Mouse (Mus musculus): Measurements from ENCODE around the gene Negr1. TPM values are rescaled to one million over a fixed set of nuclear protein-coding genes. Genes with fewer than 3 reads are reported as not detected.
A peak's percentile ranks its signal among the peaks of the same experiment; 100 is the strongest.

The Negr1 gene
- polyA plus RNA-seq, 1 experiment from 2014 or later = 5.9 TPM

- Histone ChIP-seq H3K4me3 (no peak overlapping the region), H3K36me3 (no peaks in the 10 kb centered on the region), H3K9ac (no peak overlapping the region), H3K9me3 (no peaks in the 10 kb centered on the region), H3K4me1 (no peaks in the 10 kb centered on the region), H3K4me2 (replicated peaks) (no peak overlapping the region), H3K27me3 (no peaks in the 10 kb centered on the region), H3K27ac (no peak overlapping the region)
- 42% methylated on average over 1 of the region's 1 CpGs for WGBS
- ATAC-seq (ENCODE audit: low FRiP score, low read depth) = no peak
Observed at GRCm38 (mm10) chr3:156772057-156772456, 210.5 kb downstream of the Negr1 start.

- H3K27me3 ChIP-seq = no peaks in the 10 kb centered on the region
- no peaks in the 10 kb centered on the region for H3K36me3 ChIP-seq
- 25% methylated on average over 1 of the region's 1 CpGs for WGBS
- H3K9ac ChIP-seq = no peak overlapping the region
- no peak overlapping the region for H3K4me2 ChIP-seq (replicated peaks)
- no peak overlapping the region for H3K27ac ChIP-seq
- H3K4me1 ChIP-seq = 0 out of 2 replicates have a peak, but pooled peaks cover 4% of the 10 kb centered on the region
- no peaks in the 10 kb centered on the region for H3K9me3 ChIP-seq
- no peak; the same call in 1 of the 2 replicates for ATAC-seq (ENCODE audit: low FRiP score, low read depth)
- no peak overlapping the region for H3K4me3 ChIP-seq
Observed at GRCm38 (mm10) chr3:156784309-156784852, 222.8 kb downstream of the Negr1 start.

GRCm38 (mm10) chr3:156786355-156786754 lies 224.8 kb downstream of the Negr1 start:
- no peak for ATAC-seq (ENCODE audit: low FRiP score, low read depth)
- no peaks in the 10 kb centered on the region for H3K27me3 ChIP-seq
- H3K9ac ChIP-seq = no peak overlapping the region
- H3K36me3 ChIP-seq = no peaks in the 10 kb centered on the region
- H3K4me2 ChIP-seq (replicated peaks) = no peak overlapping the region
- H3K4me3 ChIP-seq = no peak overlapping the region
- H3K4me1 ChIP-seq = 0 out of 2 replicates have a peak, but pooled peaks cover 4% of the 10 kb centered on the region
- no peaks in the 10 kb centered on the region for H3K9me3 ChIP-seq
- 43% methylated on average over 1 of the region's 1 CpGs for WGBS
- H3K27ac ChIP-seq = no peak overlapping the region

- H3K27me3 ChIP-seq = no peaks in the 10 kb centered on the region
- H3K36me3 ChIP-seq = no peaks in the 10 kb centered on the region
- no peak overlapping the region for H3K9ac ChIP-seq
- no peak for ATAC-seq (ENCODE audit: low FRiP score, low read depth)
- H3K4me3 ChIP-seq = no peak overlapping the region
- H3K4me1 ChIP-seq = no peaks in the 10 kb centered on the region
- H3K27ac ChIP-seq = no peak overlapping the region
- H3K4me2 ChIP-seq (replicated peaks) = no peak overlapping the region
- H3K9me3 ChIP-seq = no peaks in the 10 kb centered on the region
Observed at GRCm38 (mm10) chr3:156791234-156791633, 229.6 kb downstream of the Negr1 start.

- no peaks in the 10 kb centered on the region for H3K4me1 ChIP-seq
- no peaks in the 10 kb centered on the region for H3K9me3 ChIP-seq
- H3K4me3 ChIP-seq = no peak overlapping the region
- H3K4me2 ChIP-seq (replicated peaks) = no peak overlapping the region
- 83% methylated on average over 7 of the region's 7 CpGs for WGBS
- H3K36me3 ChIP-seq = no peaks in the 10 kb centered on the region
- no peaks in the 10 kb centered on the region for H3K27me3 ChIP-seq
- no peak overlapping the region for H3K9ac ChIP-seq
- ATAC-seq (ENCODE audit: low FRiP score, low read depth) = no peak
- H3K27ac ChIP-seq = no peak overlapping the region
Observed at GRCm38 (mm10) chr3:156792743-156793142, 231.1 kb downstream of the Negr1 start.

- Histone ChIP-seq H3K27me3 (no peaks in the 10 kb centered on the region), H3K4me3 (no peak overlapping the region), H3K36me3 (no peaks in the 10 kb centered on the region), H3K9ac (no peak overlapping the region), H3K4me2 (replicated peaks) (no peak overlapping the region), H3K4me1 (no peaks in the 10 kb centered on the region), H3K9me3 (no peaks in the 10 kb centered on the region), H3K27ac (no peak overlapping the region)
- no peak for ATAC-seq (ENCODE audit: low FRiP score, low read depth)
- 92% methylated on average over 4 of the region's 4 CpGs for WGBS
Observed at GRCm38 (mm10) chr3:156794091-156794490, 232.5 kb downstream of the Negr1 start.

GRCm38 (mm10) chr3:156794610-156795009 lies 233.0 kb downstream of the Negr1 start:
- Histone ChIP-seq H3K36me3 (no peaks in the 10 kb centered on the region), H3K4me3 (no peak overlapping the region), H3K27me3 (no peaks in the 10 kb centered on the region), H3K9ac (no peak overlapping the region), H3K27ac (no peak overlapping the region), H3K4me2 (replicated peaks) (no peak overlapping the region), H3K4me1 (no peaks in the 10 kb centered on the region), H3K9me3 (no peaks in the 10 kb centered on the region)
- 52% methylated on average over 2 of the region's 2 CpGs for WGBS
- no peak for ATAC-seq (ENCODE audit: low FRiP score, low read depth)

- no peak for ATAC-seq (ENCODE audit: low FRiP score, low read depth)
- 71% methylated on average over 6 of the region's 6 CpGs for WGBS
- H3K4me2 ChIP-seq (replicated peaks) = no peak overlapping the region
Observed at GRCm38 (mm10) chr3:156796061-156796691, 234.6 kb downstream of the Negr1 start.

GRCm38 (mm10) chr3:156799228-156799627 lies 237.6 kb downstream of the Negr1 start:
- Histone ChIP-seq H3K36me3 (no peaks in the 10 kb centered on the region), H3K4me2 (replicated peaks) (no peak overlapping the region), H3K9me3 (no peaks in the 10 kb centered on the region), H3K4me1 (no peaks in the 10 kb centered on the region), H3K27me3 (no peaks in the 10 kb centered on the region), H3K4me3 (no peak overlapping the region), H3K9ac (no peak overlapping the region), H3K27ac (no peak overlapping the region)
- 93% methylated on average over 7 of the region's 7 CpGs for WGBS
- ATAC-seq (ENCODE audit: low FRiP score, low read depth) = no peak

More at GRCm38 (mm10) chr3:156796061-156796691, 234.6 kb downstream of the Negr1 start:
- H3K4me1 ChIP-seq = no peaks in the 10 kb centered on the region
- no peak overlapping the region for H3K4me3 ChIP-seq
- no peaks in the 10 kb centered on the region for H3K36me3 ChIP-seq
- no peak overlapping the region for H3K27ac ChIP-seq
- no peaks in the 10 kb centered on the region for H3K27me3 ChIP-seq
- H3K9me3 ChIP-seq = no peaks in the 10 kb centered on the region
- no peak overlapping the region for H3K9ac ChIP-seq

- H3K36me3 ChIP-seq = no peaks in the 10 kb centered on the region
- WGBS = 82% methylated on average over 3 of the region's 3 CpGs
- ATAC-seq (ENCODE audit: low FRiP score, low read depth) = no peak
- no peak overlapping the region for H3K9ac ChIP-seq
- H3K27ac ChIP-seq = no peak overlapping the region
- H3K4me1 ChIP-seq = no peaks in the 10 kb centered on the region
- no peak overlapping the region for H3K4me3 ChIP-seq
- no peaks in the 10 kb centered on the region for H3K27me3 ChIP-seq
- H3K9me3 ChIP-seq = no peaks in the 10 kb centered on the region
- no peak overlapping the region for H3K4me2 ChIP-seq (replicated peaks)
Observed at GRCm38 (mm10) chr3:156809836-156810235, 248.2 kb downstream of the Negr1 start.

GRCm38 (mm10) chr3:156816938-156817337 lies 255.3 kb downstream of the Negr1 start:
- Histone ChIP-seq H3K36me3 (no peaks in the 10 kb centered on the region), H3K27ac (no peak overlapping the region), H3K4me1 (peaks cover 12% of the 10 kb centered on the region), H3K9ac (no peak overlapping the region), H3K4me3 (no peak overlapping the region), H3K27me3 (no peaks in the 10 kb centered on the region), H3K4me2 (replicated peaks) (no peak overlapping the region), H3K9me3 (no peaks in the 10 kb centered on the region)
- no peak for ATAC-seq (ENCODE audit: low FRiP score, low read depth)

- 0 out of 2 replicates have a peak, but pooled peaks have one; percentile 48 for ATAC-seq (ENCODE audit: low FRiP score, low read depth)
- peaks cover 12% of the 10 kb centered on the region for H3K4me1 ChIP-seq
- no peaks in the 10 kb centered on the region for H3K36me3 ChIP-seq
- H3K27me3 ChIP-seq = no peaks in the 10 kb centered on the region
- 0 out of 2 replicates have a peak overlapping the region, but pooled peaks have one; percentile 11 for H3K4me2 ChIP-seq (replicated peaks)
- no peaks in the 10 kb centered on the region for H3K9me3 ChIP-seq
- H3K4me3 ChIP-seq = no peak overlapping the region
- WGBS = 17% methylated on average over 6 of the region's 6 CpGs
- H3K9ac ChIP-seq = no peak overlapping the region
- H3K27ac ChIP-seq = no peak overlapping the region
Observed at GRCm38 (mm10) chr3:156817452-156817851, 255.9 kb downstream of the Negr1 start.

GRCm38 (mm10) chr3:156823039-156823438 lies 261.4 kb downstream of the Negr1 start:
- H3K27ac ChIP-seq = no peak overlapping the region
- H3K4me3 ChIP-seq = no peak overlapping the region
- no peak overlapping the region for H3K4me2 ChIP-seq (replicated peaks)
- 74% methylated on average over 3 of the region's 3 CpGs for WGBS
- ATAC-seq (ENCODE audit: low FRiP score, low read depth) = no peak
- no peaks in the 10 kb centered on the region for H3K36me3 ChIP-seq
- no peak overlapping the region for H3K9ac ChIP-seq
- H3K9me3 ChIP-seq = no peaks in the 10 kb centered on the region
- H3K27me3 ChIP-seq = peaks cover 4% of the 10 kb centered on the region; the same call in 1 of the 2 replicates
- H3K4me1 ChIP-seq = 0 out of 2 replicates have a peak, but pooled peaks cover 5% of the 10 kb centered on the region
